Mouse (Mus musculus): ENCODE data around the gene F3. TPM values are rescaled to one million over a fixed set of nuclear protein-coding genes. Genes with fewer than 3 reads are reported as not detected.

The F3 gene
- polyA plus RNA-seq, 1 experiment from 2014 or later, result 1.7 TPM

GRCm38 (mm10) chr3:121686408-121686911 is 36.9 kb upstream of the F3 start:
- Histone ChIP-seq H3K9ac (ENCODE audit: low read depth, low read length) (no peak overlapping the region), H3K36me3 (ENCODE audit: control insufficient read depth, insufficient read depth, low read length) (no peaks in the 10 kb centered on the region), H3K4me1 (replicated peaks; ENCODE audit: control insufficient read depth, insufficient read depth, low read length) (peaks cover 3% of the 10 kb centered on the region; the same call in 1 of the 2 replicates), H3K4me3 (ENCODE audit: low read depth, low read length) (no peak overlapping the region), H3K4me2 (no peak overlapping the region), H3K9me3 (ENCODE audit: control insufficient read depth, low read length) (no peaks in the 10 kb centered on the region), H3K27me3 (replicated peaks; ENCODE audit: control insufficient read depth, insufficient read depth, low read length) (no peaks in the 10 kb centered on the region), H3K27ac (ENCODE audit: low read depth, low read length) (no peak overlapping the region)
- WGBS, result 79% methylated on average over 4 of the region's 4 CpGs
- ATAC-seq (replicated peaks; ENCODE audit: low FRiP score) (no peak), DNase-seq (ENCODE audit: low spot score) (no peak)

GRCm38 (mm10) chr3:121687741-121688140 is 35.6 kb upstream of the F3 start:
- Histone ChIP-seq H3K9ac (ENCODE audit: low read depth, low read length) (no peak overlapping the region), H3K27ac (ENCODE audit: low read depth, low read length) (no peak overlapping the region), H3K9me3 (ENCODE audit: control insufficient read depth, low read length) (no peaks in the 10 kb centered on the region), H3K4me1 (replicated peaks; ENCODE audit: control insufficient read depth, insufficient read depth, low read length) (peaks cover 3% of the 10 kb centered on the region; the same call in 1 of the 2 replicates), H3K36me3 (ENCODE audit: control insufficient read depth, insufficient read depth, low read length) (no peaks in the 10 kb centered on the region), H3K4me3 (ENCODE audit: low read depth, low read length) (no peak overlapping the region), H3K4me2 (no peak overlapping the region), H3K27me3 (replicated peaks; ENCODE audit: control insufficient read depth, insufficient read depth, low read length) (no peaks in the 10 kb centered on the region)
- 81% methylated on average over 3 of the region's 3 CpGs for WGBS
- DNase-seq (ENCODE audit: low spot score) (no peak), ATAC-seq (replicated peaks; ENCODE audit: low FRiP score) (no peak)

- H3K9me3 ChIP-seq (ENCODE audit: control insufficient read depth, low read length), result no peaks in the 10 kb centered on the region
- WGBS, result 57% methylated on average over 5 of the region's 5 CpGs
- H3K4me1 ChIP-seq (replicated peaks; ENCODE audit: control insufficient read depth, insufficient read depth, low read length), result peaks cover 3% of the 10 kb centered on the region; the same call in 1 of the 2 replicates
- no peak overlapping the region for H3K27ac ChIP-seq (ENCODE audit: low read depth, low read length)
- ATAC-seq (replicated peaks; ENCODE audit: low FRiP score) (no peak), DNase-seq (ENCODE audit: low spot score) (no peak)
- H3K27me3 ChIP-seq (replicated peaks; ENCODE audit: control insufficient read depth, insufficient read depth, low read length), result no peaks in the 10 kb centered on the region
- no peak overlapping the region for H3K4me3 ChIP-seq (ENCODE audit: low read depth, low read length)
- no peaks in the 10 kb centered on the region for H3K36me3 ChIP-seq (ENCODE audit: control insufficient read depth, insufficient read depth, low read length)
- H3K9ac ChIP-seq (ENCODE audit: low read depth, low read length), result no peak overlapping the region
- H3K4me2 ChIP-seq, result no peak overlapping the region
Measured at GRCm38 (mm10) chr3:121689029-121689428, 34.3 kb upstream of the F3 start.

GRCm38 (mm10) chr3:121689697-121690096 is 33.6 kb upstream of the F3 start:
- ATAC-seq (replicated peaks; ENCODE audit: low FRiP score) (no peak), DNase-seq (ENCODE audit: low spot score) (no peak)
- Histone ChIP-seq H3K27ac (ENCODE audit: low read depth, low read length) (no peak overlapping the region), H3K4me2 (no peak overlapping the region), H3K9me3 (ENCODE audit: control insufficient read depth, low read length) (no peaks in the 10 kb centered on the region), H3K36me3 (ENCODE audit: control insufficient read depth, insufficient read depth, low read length) (no peaks in the 10 kb centered on the region), H3K27me3 (replicated peaks; ENCODE audit: control insufficient read depth, insufficient read depth, low read length) (no peaks in the 10 kb centered on the region), H3K4me3 (ENCODE audit: low read depth, low read length) (no peak overlapping the region), H3K9ac (ENCODE audit: low read depth, low read length) (no peak overlapping the region), H3K4me1 (replicated peaks; ENCODE audit: control insufficient read depth, insufficient read depth, low read length) (peaks cover 3% of the 10 kb centered on the region; the same call in 1 of the 2 replicates)
- 64% methylated on average over 3 of the region's 3 CpGs for WGBS

- no peak overlapping the region for H3K4me3 ChIP-seq (ENCODE audit: low read depth, low read length)
- H3K27ac ChIP-seq (ENCODE audit: low read depth, low read length), result no peak overlapping the region
- H3K4me2 ChIP-seq, result no peak overlapping the region
- 52% methylated on average over 13 of the region's 13 CpGs for WGBS
- H3K4me1 ChIP-seq (replicated peaks; ENCODE audit: control insufficient read depth, insufficient read depth, low read length), result peaks cover 3% of the 10 kb centered on the region; the same call in 1 of the 2 replicates
- no peaks in the 10 kb centered on the region for H3K9me3 ChIP-seq (ENCODE audit: control insufficient read depth, low read length)
- no peak overlapping the region for H3K9ac ChIP-seq (ENCODE audit: low read depth, low read length)
- DNase-seq (ENCODE audit: low spot score), result no peak
- no peaks in the 10 kb centered on the region for H3K27me3 ChIP-seq (replicated peaks; ENCODE audit: control insufficient read depth, insufficient read depth, low read length)
- ATAC-seq (replicated peaks; ENCODE audit: low FRiP score), result no peak
- H3K36me3 ChIP-seq (ENCODE audit: control insufficient read depth, insufficient read depth, low read length), result no peaks in the 10 kb centered on the region
Measured at GRCm38 (mm10) chr3:121693001-121693730, 30.2 kb upstream of the F3 start.

GRCm38 (mm10) chr3:121693746-121694145 is 29.6 kb upstream of the F3 start:
- ATAC-seq (replicated peaks; ENCODE audit: low FRiP score), result no peak
- H3K4me3 ChIP-seq (ENCODE audit: low read depth, low read length), result no peak overlapping the region
- H3K9ac ChIP-seq (ENCODE audit: low read depth, low read length), result no peak overlapping the region
- no peak for DNase-seq (ENCODE audit: low spot score)
- peaks cover 3% of the 10 kb centered on the region; the same call in 1 of the 2 replicates for H3K4me1 ChIP-seq (replicated peaks; ENCODE audit: control insufficient read depth, insufficient read depth, low read length)
- 73% methylated on average over 5 of the region's 5 CpGs for WGBS
- no peaks in the 10 kb centered on the region for H3K27me3 ChIP-seq (replicated peaks; ENCODE audit: control insufficient read depth, insufficient read depth, low read length)
- no peak overlapping the region for H3K27ac ChIP-seq (ENCODE audit: low read depth, low read length)
- H3K36me3 ChIP-seq (ENCODE audit: control insufficient read depth, insufficient read depth, low read length), result no peaks in the 10 kb centered on the region
- H3K9me3 ChIP-seq (ENCODE audit: control insufficient read depth, low read length), result no peaks in the 10 kb centered on the region
- no peak overlapping the region for H3K4me2 ChIP-seq

- ATAC-seq (replicated peaks; ENCODE audit: low FRiP score) (no peak), DNase-seq (ENCODE audit: low spot score) (no peak)
- 78% methylated on average over 7 of the region's 7 CpGs for WGBS
- Histone ChIP-seq H3K4me3 (ENCODE audit: low read depth, low read length) (no peak overlapping the region), H3K4me1 (replicated peaks; ENCODE audit: control insufficient read depth, insufficient read depth, low read length) (no peaks in the 10 kb centered on the region), H3K27me3 (replicated peaks; ENCODE audit: control insufficient read depth, insufficient read depth, low read length) (no peaks in the 10 kb centered on the region), H3K4me2 (no peak overlapping the region), H3K9ac (ENCODE audit: low read depth, low read length) (no peak overlapping the region), H3K27ac (ENCODE audit: low read depth, low read length) (no peak overlapping the region), H3K36me3 (ENCODE audit: control insufficient read depth, insufficient read depth, low read length) (no peaks in the 10 kb centered on the region), H3K9me3 (ENCODE audit: control insufficient read depth, low read length) (no peaks in the 10 kb centered on the region)
Measured at GRCm38 (mm10) chr3:121697169-121697568, 26.2 kb upstream of the F3 start.

- H3K27ac ChIP-seq (ENCODE audit: low read depth, low read length), result no peak overlapping the region
- H3K9ac ChIP-seq (ENCODE audit: low read depth, low read length), result no peak overlapping the region
- DNase-seq (ENCODE audit: low spot score), result no peak
- H3K27me3 ChIP-seq (replicated peaks; ENCODE audit: control insufficient read depth, insufficient read depth, low read length), result no peaks in the 10 kb centered on the region
- no peak overlapping the region for H3K4me2 ChIP-seq
- H3K36me3 ChIP-seq (ENCODE audit: control insufficient read depth, insufficient read depth, low read length), result no peaks in the 10 kb centered on the region
- 73% methylated on average over 4 of the region's 4 CpGs for WGBS
- H3K4me3 ChIP-seq (ENCODE audit: low read depth, low read length), result no peak overlapping the region
- no peak for ATAC-seq (replicated peaks; ENCODE audit: low FRiP score)
- H3K9me3 ChIP-seq (ENCODE audit: control insufficient read depth, low read length), result no peaks in the 10 kb centered on the region
- H3K4me1 ChIP-seq (replicated peaks; ENCODE audit: control insufficient read depth, insufficient read depth, low read length), result no peaks in the 10 kb centered on the region
Measured at GRCm38 (mm10) chr3:121699401-121699800, 23.9 kb upstream of the F3 start.

GRCm38 (mm10) chr3:121699849-121700248 is 23.5 kb upstream of the F3 start:
- H3K9ac ChIP-seq (ENCODE audit: low read depth, low read length), result no peak overlapping the region
- WGBS, result 85% methylated on average over 4 of the region's 4 CpGs
- no peak overlapping the region for H3K27ac ChIP-seq (ENCODE audit: low read depth, low read length)
- no peak overlapping the region for H3K4me3 ChIP-seq (ENCODE audit: low read depth, low read length)
- H3K9me3 ChIP-seq (ENCODE audit: control insufficient read depth, low read length), result no peaks in the 10 kb centered on the region
- no peak for DNase-seq (ENCODE audit: low spot score)
- H3K4me1 ChIP-seq (replicated peaks; ENCODE audit: control insufficient read depth, insufficient read depth, low read length), result no peaks in the 10 kb centered on the region
- no peaks in the 10 kb centered on the region for H3K27me3 ChIP-seq (replicated peaks; ENCODE audit: control insufficient read depth, insufficient read depth, low read length)
- no peaks in the 10 kb centered on the region for H3K36me3 ChIP-seq (ENCODE audit: control insufficient read depth, insufficient read depth, low read length)
- ATAC-seq (replicated peaks; ENCODE audit: low FRiP score), result no peak
- no peak overlapping the region for H3K4me2 ChIP-seq

Data from liver, embryonic 11.5 days (tissue).